Mouse (Mus musculus) heart, postnatal 14 days (tissue): ENCODE measurements at regions not wholly inside any gene's neighbourhood (a gene's known extent, or its start where the extent isn't known, plus 50 kb on each side); places are given as distances from the start of the nearest gene placed in this dataset.

Source experiments
- DNase-seq, 2 experiments: peaks; one replicate each; pipeline ENCODE4 v3.0.0; 2021 to 2022
- intact Hi-C: fragments of 180-260 bp; cut with DNase I; formaldehyde crosslinking; loops from one replicate; pipeline ENCODE4 v1.15.1; 2025

DNA sequence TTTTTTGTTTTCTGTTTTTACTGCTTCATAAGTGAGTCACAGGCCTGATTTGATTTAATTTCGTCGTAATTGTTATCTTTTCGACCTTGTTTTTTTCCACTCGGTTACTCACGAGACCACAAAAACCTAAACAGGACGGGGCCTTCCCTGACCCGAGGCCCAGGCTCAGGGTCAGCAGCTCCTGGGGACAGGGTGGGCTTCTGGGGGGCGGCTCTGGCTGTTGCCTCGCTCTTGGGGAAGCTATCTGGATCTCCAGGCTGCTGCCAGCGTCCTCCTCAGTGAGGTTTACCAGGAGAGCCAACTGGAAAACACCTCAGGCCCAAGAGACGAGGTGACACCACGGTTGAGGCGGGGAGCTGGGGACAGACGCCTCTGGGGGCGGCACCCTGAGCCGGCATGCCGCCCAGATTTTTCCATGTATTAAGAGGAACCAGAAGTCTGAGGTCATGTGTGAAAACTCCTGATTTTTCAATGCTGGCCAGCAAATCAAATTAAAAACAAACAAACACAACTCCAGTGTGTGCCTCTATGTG lies 71.8 kb upstream of the Tmem189 start:
- intact Hi-C loops: no loop called here
- peak in 1 of 2 experiments; percentile 38 for DNase-seq

DNA sequence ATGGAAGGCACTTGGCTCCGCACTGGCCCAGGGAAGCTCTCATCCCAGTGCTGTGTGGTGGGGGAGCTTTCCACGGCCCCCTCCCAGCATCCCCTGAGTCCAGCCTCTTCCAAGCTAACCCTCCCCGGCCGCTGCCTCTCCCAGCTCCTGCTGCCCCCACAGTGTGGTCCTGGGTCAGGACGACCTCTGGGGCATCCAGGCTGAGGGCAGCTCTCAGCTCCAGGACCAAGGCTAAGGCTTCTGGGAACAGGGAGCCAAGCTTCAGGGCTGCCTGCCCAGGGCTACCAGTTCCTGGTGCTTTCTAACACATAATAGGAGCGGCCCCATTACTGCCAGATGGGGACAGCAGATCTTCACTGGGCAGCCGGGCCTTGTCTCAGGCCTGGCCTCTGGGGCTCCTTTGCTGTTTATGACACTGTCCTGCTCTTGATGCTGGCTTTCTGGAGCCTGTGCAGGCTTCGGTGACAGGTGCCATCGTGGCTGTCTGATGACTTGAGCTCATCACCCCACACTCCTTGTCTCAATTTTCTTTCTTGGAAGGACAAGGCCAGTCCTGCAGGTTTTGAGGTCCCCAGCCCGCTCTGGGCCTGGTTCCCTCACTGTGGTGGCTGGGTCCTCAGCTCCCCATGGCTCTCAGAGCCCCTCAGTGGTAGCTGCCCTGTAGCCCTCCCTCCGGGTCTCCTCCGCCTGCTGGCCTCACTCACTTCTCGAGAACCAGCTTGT lies 71.2 kb upstream of the Tmem189 start:
- intact Hi-C loops: no loop called here

DNA sequence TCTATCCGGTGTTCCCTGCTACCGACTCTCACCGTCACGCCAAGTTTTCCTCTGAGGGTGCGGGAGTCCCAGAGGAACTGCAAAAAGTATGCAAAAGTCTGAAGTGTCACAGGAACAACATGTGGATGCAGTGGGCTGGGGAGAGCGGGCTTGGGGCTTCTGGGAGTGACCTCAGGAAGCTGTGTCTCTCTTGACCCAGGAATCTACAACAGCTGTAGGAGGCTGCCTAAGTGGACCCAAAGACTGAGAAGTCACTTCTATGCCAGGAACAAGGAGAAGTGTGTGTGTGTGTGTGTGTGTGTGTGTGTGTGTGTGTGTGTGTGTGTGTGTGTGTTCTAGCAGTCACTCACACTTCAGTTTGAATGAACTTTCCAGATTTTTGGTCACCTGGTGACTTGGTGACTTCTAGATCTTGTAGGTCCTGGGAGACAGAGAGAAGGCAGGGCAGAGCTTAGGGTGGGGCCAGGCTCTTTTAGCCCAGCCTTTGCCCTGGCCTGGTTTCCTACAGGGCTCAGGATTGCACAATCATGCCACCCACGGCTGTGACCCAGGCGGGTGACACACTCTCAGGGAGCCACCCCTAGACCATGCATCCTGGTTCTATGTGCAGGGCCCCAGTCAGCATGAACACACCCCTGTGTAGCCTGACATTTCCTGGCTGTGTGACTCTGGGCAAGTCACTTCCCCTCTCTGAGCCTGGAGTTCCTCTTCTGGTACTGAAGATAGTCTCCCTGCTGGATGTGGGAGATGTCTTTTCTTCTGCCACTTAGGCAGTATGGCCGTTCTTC lies 70.2 kb upstream of the Tmem189 start:
- intact Hi-C loops: no loop called here
- DNase-seq: peak in 1 of 2 experiments; percentile 47

More for the DNA sequence above, 71.2 kb upstream of the Tmem189 start:
- no peak for DNase-seq

DNA sequence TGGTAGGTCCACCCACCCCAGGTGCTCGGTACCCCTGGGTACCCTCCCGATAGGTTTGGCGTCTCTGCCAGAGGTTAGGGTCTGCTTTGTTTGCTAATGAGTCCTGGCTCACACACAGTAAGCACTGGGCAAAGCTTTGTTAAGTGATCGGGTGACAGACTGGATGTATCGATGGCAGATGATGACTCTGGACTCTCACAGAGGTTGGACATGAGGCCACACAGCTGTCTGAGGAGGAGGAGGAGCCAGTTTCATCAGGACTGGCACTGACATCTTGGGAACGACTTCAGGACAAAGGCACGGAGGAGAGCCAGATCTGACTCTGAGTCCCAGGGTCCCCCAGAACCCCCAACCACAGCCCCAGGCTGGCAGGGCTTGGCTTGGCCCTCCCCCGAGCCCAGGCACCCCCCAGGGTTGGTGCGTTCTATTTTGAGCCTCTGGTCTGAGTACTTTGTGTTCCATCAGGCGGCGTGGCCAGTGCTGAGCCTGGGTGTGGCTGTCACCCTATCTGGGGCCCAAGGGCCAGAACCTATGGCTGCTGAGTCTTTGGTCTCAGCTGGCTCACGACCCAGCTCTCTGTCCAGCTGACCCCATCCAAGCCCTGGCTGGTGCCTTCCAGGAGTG lies 67.6 kb upstream of the Tmem189 start:
- DNase-seq: peak in 1 of 2 experiments; percentile 66
- intact Hi-C loops: no loop called here

DNA sequence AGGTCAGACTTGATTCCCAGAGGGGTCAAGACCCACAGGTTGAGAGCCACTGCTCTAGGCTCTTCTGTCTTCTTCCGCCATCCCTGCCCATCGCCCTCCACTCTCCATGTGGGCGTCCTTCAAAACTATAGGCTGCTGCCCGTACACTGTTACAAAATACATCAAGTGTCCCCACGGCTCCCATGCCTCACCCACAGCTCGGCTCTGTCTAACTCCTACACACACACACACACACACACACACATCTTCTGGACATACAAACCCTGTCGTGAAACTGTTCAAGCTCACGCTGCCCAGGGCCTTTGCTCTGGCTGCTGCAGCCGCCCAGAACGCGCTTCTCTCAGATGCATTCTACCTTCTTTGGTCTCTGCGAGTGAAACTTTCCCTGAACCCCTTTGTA lies 67.1 kb upstream of the Tmem189 start:
- intact Hi-C loops: no loop called here
- DNase-seq: no peak

DNA sequence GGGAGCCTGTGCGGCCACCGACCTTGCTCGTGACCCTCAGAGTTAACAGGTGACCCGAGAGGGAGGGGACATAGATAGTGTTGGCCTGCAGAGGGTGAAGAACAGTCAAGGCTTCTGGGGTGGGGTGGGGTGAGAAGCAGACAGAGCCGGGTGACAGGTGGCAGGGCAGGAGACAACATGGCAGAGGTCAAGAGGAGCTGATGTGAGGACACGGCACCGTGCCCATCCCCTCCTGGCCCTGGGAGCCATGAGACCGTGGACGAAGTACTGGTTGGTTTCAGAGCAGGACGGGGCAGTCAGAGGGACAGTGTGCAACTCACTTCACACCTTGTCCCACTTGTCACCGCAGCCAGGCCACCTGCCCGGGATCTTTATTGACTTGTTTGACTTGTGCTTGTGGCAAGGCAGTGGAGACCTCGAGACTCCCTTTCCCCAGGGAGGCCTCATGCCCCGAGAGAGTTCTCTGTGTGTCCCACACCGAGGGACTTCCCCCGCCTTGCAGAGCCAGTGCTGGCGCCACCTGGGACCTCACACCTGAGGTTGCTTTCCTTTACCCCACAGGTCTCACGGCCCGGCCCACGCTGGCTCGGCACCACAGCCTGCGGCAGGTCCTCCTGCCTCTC lies 65.4 kb upstream of the Tmem189 start:
- intact Hi-C loops: no loop called here
- DNase-seq: no peak

DNA sequence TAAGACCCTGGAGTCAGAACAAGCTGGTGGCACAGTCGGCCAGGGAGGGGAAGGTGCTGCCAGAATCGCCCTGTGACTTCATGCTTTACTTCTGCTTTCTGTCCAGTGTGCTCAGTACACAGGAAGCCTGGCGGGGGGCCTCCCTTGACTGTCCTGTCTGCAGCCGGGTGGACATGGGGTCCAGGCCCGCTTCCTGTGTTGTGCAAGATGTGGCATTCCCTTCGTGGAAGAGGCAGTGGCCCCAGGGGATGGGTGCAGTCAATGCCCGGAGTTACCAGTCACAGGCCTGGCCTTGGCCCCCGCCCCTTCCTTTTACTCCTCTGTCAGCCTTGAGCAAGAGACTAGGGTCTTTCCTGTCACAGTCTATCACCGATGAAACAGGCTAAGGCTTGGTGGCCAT lies 64.3 kb upstream of the Tmem189 start:
- intact Hi-C loops: no loop called here
- DNase-seq: peak in 1 of 2 experiments; percentile 61

DNA sequence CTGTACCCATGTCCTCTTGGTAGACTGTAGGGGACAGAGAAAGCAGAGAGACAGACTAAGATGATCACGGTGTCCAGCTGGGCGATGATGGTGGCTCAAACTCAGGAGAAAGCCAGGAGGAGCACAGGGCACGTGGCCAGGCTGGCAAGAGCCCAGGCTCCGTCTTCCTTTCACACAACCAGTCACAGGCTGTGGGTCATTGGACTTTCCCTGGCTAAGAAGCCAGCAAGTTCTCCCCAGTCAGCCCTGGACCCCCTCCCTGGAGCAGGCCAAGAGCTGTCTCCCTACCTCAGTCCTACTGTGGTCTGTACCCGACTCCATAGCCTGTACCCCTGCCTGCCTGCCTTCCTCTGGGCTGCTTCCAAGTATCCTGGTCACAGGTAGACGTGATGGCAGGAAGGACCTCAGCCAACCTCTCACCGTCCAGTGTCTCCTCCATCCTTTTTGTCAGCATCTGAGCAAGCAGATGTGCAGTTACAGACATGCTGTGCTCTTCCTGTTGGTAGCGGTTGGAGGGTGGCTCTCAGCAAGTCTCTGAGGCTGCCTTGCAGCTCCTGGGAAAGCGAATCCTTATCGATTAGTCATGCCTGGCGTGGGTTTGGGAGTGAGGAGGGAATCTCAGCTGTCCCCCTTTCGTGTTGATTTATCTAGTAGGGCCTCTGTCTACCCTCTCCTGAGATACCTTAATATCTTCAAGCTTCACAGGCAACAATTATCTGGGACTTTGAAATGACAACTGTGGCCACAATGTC lies 63.4 kb upstream of the Tmem189 start:
- peak; percentile 56 to 58 for DNase-seq
- intact Hi-C loops: no loop called here

DNA sequence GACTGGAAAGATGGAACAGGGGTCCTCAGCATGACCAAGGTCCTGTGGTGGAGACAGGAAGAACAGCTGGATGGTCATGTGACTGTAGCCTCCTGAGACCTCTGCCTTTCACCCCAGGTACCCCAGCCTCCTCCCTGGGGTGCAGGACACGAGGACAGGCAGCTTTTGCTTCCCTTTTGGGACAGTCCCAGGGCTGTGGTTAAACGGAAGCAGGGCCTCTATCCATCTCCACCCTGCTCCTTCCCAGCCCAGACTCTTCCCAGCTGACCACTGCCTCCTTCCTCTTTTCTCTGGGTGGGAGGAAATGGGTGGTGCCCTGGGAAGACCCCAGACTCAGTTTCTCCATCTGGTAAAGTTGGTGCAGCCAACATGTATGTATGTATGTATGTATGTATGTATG lies 62.0 kb upstream of the Tmem189 start:
- intact Hi-C loops: no loop called here
- DNase-seq: no peak

DNA sequence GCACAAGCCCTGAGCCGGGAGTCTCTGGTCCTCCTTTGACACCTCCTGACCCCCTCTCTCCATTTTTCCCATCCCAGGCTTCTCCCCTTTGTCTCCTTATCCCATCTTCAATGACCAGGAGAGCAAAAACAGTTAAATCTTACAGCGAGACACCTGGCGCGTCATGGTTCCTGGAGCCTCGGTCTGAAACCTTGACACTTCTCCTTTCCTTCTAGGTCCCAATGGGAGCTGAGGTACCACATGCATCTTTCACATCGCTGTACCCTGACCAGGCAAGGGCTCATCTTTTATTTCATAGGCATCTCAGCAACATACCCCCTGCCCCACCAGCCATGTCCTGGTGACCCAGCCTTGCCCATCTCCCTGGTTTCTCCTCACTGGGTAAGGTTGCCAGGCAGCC lies 58.7 kb upstream of the Tmem189 start:
- no peak for DNase-seq
- intact Hi-C loops: no loop called here

DNA sequence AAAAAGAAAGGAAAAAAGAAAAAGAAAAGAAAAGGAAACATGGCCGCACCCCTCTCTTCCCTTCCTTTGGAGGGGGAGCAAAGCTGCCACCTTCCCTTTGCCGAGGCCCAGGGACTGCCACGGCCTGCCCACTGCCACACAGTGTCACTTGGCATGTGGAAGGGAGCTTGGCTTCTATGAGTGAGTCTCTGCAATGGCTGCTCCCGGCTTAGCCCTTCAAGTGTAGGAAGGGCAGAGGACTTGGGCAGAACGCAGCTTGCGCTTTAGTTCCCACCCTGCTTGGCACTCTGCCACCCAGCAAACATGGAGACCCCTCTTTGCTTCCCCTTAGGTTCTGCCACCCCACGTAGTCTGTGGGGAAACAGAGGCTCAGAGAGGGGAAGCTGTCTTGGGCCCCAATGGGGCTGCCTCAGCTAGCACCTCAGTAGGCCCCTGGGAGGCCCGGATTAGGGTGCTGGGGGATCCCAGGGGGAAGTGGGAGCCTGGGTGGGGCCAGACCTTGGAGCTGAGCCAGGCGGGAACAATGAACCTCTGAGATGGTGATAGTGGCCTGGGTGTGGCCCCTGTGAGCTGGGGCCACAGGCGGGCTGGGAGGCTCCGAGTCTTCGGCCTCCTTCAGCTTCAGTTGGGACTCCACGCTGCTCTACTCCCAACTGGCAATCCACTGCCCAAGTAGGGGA lies 57.7 kb upstream of the Tmem189 start:
- intact Hi-C loops: no loop called here
- no peak for DNase-seq

DNA sequence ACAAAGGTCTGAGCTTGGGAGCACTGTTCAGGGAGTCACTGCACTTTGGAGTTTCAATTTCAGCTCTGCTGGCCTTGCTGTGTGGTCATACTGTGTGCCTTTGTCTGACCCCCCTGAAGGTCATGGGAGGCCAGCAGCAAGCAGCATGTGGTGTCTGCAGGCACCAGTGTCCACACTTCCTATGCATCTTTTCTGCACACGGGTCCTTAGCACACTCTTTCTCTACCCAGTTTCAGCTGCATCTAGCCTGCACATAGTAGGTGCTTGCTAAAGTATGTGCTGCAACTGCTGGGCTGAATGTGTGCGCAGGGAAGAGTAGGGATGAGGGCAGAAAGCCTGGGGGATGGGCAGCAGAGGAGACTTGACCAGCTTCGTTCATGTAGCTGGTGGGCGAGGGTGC lies 56.7 kb upstream of the Tmem189 start:
- intact Hi-C loops: no loop called here

DNA sequence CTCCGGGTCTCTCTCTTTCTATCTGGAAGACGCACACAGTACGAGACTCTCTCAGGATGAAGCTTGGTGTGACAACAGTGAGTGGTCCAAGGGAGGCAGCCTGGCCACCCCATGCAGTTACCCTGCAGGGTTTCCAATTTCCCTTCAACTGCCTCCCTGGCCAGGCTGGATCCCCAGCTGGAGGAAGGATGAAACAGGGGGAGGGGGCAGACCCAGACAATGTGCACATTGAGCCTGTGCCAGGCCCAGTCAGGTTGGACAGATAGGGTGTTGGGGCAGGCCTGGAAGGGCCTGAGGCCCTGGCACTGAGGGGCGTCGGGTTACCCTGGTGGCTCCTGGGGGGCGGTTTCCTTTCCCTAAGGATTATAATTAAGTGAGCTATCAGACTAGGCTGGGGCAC lies 55.8 kb upstream of the Tmem189 start:
- intact Hi-C loops: no loop called here
- DNase-seq: no peak

More for the DNA sequence above, 56.7 kb upstream of the Tmem189 start:
- DNase-seq: no peak

DNA sequence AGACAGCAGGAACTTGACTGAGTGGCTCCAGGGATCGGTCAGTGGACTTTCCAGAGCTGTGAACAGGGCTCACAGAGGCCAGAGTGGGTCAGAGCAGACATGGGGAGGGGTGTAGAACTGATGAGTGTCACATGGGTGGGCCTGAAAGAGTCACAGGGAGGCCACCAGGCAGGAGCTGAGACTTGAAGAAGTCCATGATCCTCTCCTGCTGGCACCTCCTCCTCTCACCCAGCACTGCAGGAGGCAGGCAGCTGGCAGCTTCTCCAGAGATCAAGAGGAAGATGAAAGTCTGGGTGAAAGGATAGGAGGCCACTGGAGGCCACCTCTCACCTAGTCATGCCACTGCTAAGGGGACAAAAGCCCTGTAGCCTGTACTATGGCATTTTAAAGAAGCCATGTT lies 54.5 kb upstream of the Tmem189 start:
- no peak for DNase-seq
- intact Hi-C loops: no loop called here

DNA sequence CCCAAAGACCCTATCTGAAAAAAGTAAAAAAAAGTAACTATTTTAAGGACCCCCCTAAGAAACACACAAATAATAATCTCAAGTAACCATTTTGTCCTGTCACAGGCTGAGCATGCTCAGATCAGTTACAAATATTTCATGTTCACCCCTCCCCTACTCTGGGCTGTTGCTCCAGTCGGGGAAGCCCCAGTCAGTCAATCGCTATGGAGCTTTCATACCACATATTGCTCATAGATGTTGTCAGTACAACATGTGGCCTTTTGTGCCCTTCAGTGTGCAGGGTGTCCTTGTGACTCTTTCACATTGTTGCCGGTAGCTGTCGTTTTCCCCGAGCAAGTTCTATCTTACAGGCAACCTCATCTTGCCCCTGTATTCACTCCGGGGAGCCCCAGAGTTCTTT lies 52.9 kb upstream of the Tmem189 start:
- intact Hi-C loops: no loop called here
- no peak for DNase-seq

DNA sequence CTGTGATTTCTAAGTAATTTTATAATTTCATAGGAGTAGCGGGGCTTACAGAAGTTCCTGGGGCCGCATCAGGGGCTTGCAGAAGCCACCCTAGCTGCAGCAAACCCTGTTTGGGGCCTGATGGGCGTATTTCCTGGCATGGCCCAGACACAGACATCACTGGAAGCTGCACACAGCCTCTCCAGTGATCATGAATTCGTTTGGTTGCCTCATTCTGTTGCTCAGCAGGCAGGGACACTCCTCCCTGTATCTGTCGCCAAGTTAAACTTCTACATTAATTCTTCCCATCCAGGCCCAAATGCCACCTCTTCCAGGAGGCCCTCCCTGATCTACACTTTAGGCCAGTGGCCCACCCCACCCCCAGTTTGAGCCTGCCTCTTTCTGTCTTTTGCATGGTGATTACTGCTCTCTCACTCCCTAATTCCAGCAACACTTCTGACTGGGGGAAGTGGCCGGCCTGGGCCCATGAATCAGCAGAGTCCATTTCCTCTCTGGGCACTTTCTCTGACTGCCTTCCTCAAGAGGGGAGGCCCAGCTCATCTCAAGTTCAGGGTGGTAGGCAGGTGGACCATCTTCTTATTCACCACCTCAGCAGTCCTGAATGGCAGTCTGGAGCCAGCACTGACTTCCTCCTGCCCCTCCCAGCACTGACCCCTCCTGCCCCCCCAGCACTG lies 51.0 kb upstream of the Tmem189 start:
- intact Hi-C loops: no loop called here
- DNase-seq: no peak
